Mouse (Mus musculus): ENCODE data around the gene Nfatc3. TPM values are rescaled to one million over a fixed set of nuclear protein-coding genes. Genes with fewer than 3 reads are reported as not detected.
A peak's percentile ranks its signal among the peaks of the same experiment; 100 is the strongest.

Nfatc3 gene
- total and polyA plus RNA-seq, 3 experiments, result 29.0 to 96.3 (median 37.8) TPM

DNA sequence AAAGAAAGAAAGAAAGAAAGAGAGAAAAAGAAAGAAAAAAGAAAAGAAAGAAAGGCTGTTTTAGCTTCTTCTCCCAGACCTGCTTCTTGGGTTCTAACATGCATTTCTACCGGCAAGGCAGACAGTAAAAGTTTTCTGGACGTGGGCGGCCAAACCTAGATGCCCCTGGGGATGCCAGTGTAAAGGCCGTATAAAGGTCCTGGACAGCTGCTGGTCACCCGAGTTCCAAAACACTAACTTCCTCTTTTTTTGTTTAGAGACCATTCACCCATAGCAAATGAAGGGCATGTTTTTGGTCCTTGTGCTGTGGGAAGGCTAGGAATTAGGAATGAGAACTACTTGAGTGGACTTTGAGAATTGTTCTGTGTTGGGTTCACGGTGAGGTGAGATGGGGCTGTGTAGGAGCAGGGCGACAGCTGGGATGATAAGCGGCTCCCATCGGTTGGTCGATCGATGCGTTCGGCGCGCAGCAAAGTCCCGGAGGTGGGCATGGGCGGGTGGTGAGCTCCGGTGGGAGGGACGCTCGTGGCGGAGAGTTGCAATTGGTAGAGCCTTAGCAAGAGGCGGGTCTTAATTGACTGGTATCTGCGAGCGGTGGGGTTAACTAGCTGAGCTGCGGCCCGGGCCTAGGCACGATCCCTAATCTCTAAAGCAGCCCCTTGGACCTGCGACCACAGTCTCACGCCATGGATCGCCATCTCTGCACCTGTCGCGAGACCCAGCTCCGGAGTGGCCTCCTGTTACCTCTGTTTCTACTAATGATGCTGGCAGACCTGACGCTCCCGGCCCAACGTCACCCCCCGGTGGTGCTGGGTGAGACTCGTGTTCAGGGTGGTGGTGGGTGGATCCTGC is 91.4 kb downstream of the Nfatc3 start, which contains the start of gene Pla2g15 (continued):
- TF ChIP-seq TCF12 (IDR thresholded peaks at IDR 0.05; ENCODE audit: low read depth, low read length), result peak; percentile 47; the same call in 1 of the 2 replicates
- TF ChIP-seq KAT2A (IDR thresholded peaks at IDR 0.05; ENCODE audit: insufficient replicate concordance, low read length), result 0 out of 2 replicates have a peak, but pooled peaks have one; percentile 3
- no peak for TF ChIP-seq E2F4 (IDR thresholded peaks at IDR 0.05; ENCODE audit: insufficient replicate concordance, low read depth, low read length)
- no peak for TF ChIP-seq POLR2AphosphoS2 (IDR thresholded peaks at IDR 0.05; ENCODE audit: low read depth, low read length)
- no peak for TF ChIP-seq JUND (conservative IDR thresholded peaks at IDR 0.05; ENCODE audit: low read depth, low read length)
- TF ChIP-seq TBP (conservative IDR thresholded peaks at IDR 0.05; ENCODE audit: low read depth, low read length), result peak; percentile 30; the same call in 1 of the 2 replicates
- no peak for TF ChIP-seq MYC (IDR thresholded peaks at IDR 0.05; ENCODE audit: low read depth, low read length)
- TF ChIP-seq JUN (IDR thresholded peaks at IDR 0.05; ENCODE audit: insufficient read depth, low read depth, low read length), result no peak
- peak; percentile 40; the same call in 1 of the 2 replicates for TF ChIP-seq IRF4 (IDR thresholded peaks at IDR 0.05; ENCODE audit: low read depth, low read length)
- no peak for TF ChIP-seq RAD21 (IDR thresholded peaks at IDR 0.05; ENCODE audit: low read depth, low read length)
- TF ChIP-seq BHLHE40 (IDR thresholded peaks at IDR 0.05; ENCODE audit: low read depth, low read length), result peak; percentile 89
- TF ChIP-seq ZMIZ1 (IDR thresholded peaks at IDR 0.05; ENCODE audit: low read depth, low read length), result peak; percentile 87
- peak; percentile 82; the same call in 1 of the 2 replicates for TF ChIP-seq SIN3A (IDR thresholded peaks at IDR 0.05; ENCODE audit: low read length)
- no peak for TF ChIP-seq RCOR1 (conservative IDR thresholded peaks at IDR 0.05; ENCODE audit: low read depth, low read length)
- no peak for TF ChIP-seq USF1 (IDR thresholded peaks at IDR 0.05; ENCODE audit: low read depth, low read length)
- TF ChIP-seq NRF1 (IDR thresholded peaks at IDR 0.05; ENCODE audit: low read depth, low read length), result peak; percentile 47
- no peak for TF ChIP-seq ZNF384 (IDR thresholded peaks at IDR 0.05; ENCODE audit: low read depth, low read length)

- Histone ChIP-seq H3K36me3 (replicated peaks in 1 of 2; ENCODE audit: control insufficient read depth in 1 of 2, insufficient read depth in 1 of 2, low read length in 1 of 2) (peaks cover 3 to 18% of the 10 kb centered on the region in 2 experiments), H3K4me1 (ENCODE audit: control insufficient read depth in 1 of 2, insufficient read depth in 2 of 2) (peaks cover 12 to 36% of the 10 kb centered on the region in 2 experiments; a peak in 3 of 4 replicates), H3K9ac (ENCODE audit: insufficient read depth, low read depth) (peak overlapping the region; percentile 58), H3K9me3 (replicated peaks; ENCODE audit: low read length) (no peaks in the 10 kb centered on the region), H3K4me3 (replicated peaks in 1 of 3; ENCODE audit: low read depth in 2 of 3, low read length in 2 of 3, poor library complexity in 1 of 3) (peak overlapping the region; percentile 74 to 92 (median 88)), H3K27ac (ENCODE audit: insufficient read depth, low read depth) (no peak overlapping the region), H3K79me2 (replicated peaks; ENCODE audit: control insufficient read depth, extremely low read depth, insufficient read depth, poor library complexity, severe bottlenecking) (no peaks in the 10 kb centered on the region), H3K4me2 (ENCODE audit: insufficient read depth, low read depth, poor library complexity, severe bottlenecking) (peak overlapping the region; percentile 84), H3K27me3 (replicated peaks) (no peaks in the 10 kb centered on the region)
- DNase-seq (ENCODE audit: extremely low read depth), result no peak
- dilution Hi-C loops (cut with MboI; ENCODE audit: extremely low pct_ligation_motif_present, extremely low pct_unique_long_range_greater_than_20kb, low sequenced_read_pairs), result no loop called here
- in situ Hi-C loops (cut with MboI; ENCODE audit: low pct_ligation_motif_present, low pct_unique_long_range_greater_than_20kb, low sequenced_read_pairs), result no loop called here
- TF ChIP-seq BHLHE40 (IDR thresholded peaks at IDR 0.05; ENCODE audit: low read depth, low read length), result peak; percentile 19; the same call in 1 of the 2 replicates
- TF ChIP-seq ZC3H11A (IDR thresholded peaks at IDR 0.05; ENCODE audit: low read depth, low read length), result no peak
These were observed 92.0 kb downstream of the Nfatc3 start for GRCm38 (mm10) chr8:106150653-106151000.
